Mouse (Mus musculus): Measurements from ENCODE around the gene Abo.
"Not testable (repeated sequence)": the region's sequence is repeated elsewhere in the genome, so short reads cannot be mapped to it uniquely, and the experiment has no call there.

Gene Abo

DNA sequence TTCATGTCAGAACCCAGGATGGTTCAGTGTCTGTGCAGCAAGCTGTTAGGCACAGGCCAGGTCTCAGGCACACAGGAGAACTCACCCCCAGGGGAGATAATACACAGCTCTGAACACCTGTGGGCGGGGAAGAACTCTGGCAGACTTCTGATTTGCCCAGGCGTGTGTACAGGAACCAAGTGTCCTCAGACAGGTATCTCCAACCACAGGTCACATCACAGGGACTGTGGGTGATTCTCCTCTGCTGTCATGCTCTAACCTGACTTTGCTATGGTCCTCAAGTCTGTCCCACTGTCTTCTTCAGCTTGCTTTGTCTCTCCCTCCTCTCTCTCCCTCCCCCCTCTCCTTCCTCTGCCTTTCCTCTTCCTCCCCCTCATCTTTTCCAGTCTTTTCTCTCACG is at the start of gene Abo:
Gene Abo, minus strand, starts transcription at position 101 of the 400 bp plus-strand sequence.
- no peak for DNase-seq (ENCODE audit: low spot score)

DNA sequence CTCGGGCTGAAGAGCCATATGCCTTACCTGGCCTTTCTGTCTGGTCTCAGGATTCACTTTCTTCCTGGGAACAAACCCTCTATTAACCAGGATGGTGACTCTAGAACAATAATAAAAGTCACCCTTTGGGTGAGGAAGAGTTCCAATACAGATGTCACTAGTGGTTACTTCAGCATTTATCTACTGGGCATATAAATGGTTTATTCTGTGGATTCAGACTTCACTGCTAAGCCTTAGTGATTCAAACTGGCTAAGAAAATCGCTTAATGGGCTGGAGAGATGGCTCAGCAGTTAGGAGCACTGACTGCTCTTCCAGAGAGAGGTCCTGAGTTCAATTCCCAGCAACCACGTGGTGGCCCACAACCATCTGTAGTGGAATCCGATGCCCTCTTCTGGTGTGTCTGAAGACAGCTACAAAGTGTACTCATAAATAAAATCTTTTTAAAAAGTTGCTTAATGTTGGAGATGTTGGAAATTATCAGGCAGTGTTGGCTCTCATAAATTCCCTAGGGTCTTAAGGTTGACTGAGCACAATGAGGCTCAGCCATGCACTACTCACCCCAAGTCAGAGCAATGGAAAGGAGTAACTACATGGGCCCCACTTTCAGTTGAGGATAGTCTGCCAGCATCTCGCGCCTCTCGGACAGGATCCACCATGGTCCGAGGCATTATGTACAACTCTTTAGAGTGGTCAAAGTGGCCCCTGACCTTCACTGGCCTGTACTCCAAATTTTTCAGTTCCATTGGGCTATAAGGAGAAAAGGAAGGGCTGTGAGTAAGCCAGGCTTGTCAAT is 49.6 kb upstream of the Abo start:
- DNase-seq (ENCODE audit: low spot score) = no peak

GRCm38 (mm10) chr2:26913416-26914147 is 48.8 kb upstream of the Abo start:
- no peak for DNase-seq (ENCODE audit: low spot score)

GRCm38 (mm10) chr2:26912253-26912770 is 47.5 kb upstream of the Abo start:
- no peak for DNase-seq (ENCODE audit: low spot score)

GRCm38 (mm10) chr2:26910994-26911765 is 46.4 kb upstream of the Abo start:
- DNase-seq (ENCODE audit: low spot score) = no peak

GRCm38 (mm10) chr2:26910124-26910993 is 45.6 kb upstream of the Abo start, which contains the start of the genes Med22 and Rpl7a:
Gene Med22 (minus strand): TSS chr2:26910677.
Gene Rpl7a (plus strand): TSS chr2:26910764.
- peak; percentile 99 for DNase-seq (ENCODE audit: low spot score)

DNA sequence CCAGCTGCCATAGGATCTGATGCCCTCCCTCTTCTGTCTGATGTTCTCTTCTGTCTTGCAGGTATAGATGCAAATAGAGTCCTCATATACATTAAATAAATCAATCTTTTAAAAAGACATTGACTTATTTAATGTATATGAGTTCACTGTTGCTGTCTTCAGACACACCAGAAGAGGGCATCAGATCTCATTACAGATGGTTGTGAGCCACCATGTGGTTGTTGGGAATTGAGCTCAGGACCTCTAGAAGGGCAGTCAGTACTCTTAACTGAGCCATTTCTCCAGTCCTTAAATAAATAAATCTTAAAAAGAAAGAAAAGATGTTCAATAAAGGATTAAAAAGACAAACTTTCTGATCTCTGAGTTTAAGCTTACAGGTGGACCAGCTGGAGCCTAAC is 44.6 kb upstream of the Abo start:
- DNase-seq (ENCODE audit: low spot score) = no peak

- no peak for DNase-seq (ENCODE audit: low spot score)
These were observed 44.1 kb upstream of the Abo start for GRCm38 (mm10) chr2:26908710-26909386.

DNA sequence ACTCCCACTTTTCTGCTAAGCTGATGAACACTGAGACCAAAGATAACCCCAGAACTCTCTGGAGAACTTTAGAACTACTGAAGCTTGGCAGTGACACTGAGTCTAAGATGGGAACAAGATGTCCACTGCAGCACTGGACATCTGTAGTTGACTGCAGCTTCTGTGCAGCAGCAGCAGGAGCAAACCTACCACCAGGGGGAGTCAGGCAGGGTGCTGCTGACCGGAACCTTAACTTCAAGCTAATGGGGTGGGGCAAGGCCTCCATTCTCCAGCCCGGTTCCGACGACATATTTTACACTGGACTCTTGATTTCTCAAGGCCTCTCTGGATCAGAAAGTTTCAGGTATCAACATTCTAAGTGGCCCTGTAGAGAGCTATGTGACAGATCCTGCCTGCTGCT is 42.3 kb upstream of the Abo start:
- DNase-seq (ENCODE audit: low spot score) = no peak

DNA sequence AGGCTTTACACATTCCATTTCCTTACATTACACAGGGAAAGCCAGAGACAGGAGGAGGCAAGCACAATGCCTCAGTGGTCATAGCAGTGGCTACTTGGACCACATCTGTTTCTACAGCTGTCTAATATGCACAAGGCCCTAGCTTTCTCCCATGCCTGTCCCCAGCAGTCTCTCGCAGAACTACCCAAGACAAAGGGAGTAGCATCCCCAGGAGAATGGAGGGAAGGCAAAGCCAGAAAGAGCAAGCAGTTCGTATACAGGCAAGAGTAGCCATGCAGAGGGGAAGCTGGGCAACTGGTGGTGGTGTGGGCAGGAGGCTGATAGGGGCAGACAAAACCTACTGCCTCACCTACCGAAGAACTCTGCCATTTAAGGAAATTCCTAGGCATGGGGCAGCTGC is 41.7 kb upstream of the Abo start:
- no peak for DNase-seq (ENCODE audit: low spot score)

DNA sequence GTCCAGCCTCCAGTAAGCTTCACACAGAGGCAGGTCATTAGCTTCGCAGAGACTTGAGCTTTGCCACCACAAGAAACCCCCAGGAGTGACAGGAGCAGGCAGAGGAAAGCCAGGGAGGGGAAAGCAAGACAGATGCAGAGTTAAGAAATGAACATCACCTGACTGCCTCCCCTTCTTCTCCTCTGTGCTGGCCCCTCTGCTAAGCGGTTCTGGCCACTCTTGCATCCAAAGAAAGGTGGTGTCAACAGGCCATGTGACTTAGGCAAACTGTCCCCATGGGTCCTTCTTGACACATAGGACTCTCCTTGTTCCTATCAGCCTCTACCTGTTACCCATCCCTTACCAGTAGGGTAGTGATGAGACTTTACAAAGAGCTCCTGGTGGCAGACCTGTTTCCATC is 41.2 kb upstream of the Abo start:
- DNase-seq (ENCODE audit: low spot score) = no peak

DNA sequence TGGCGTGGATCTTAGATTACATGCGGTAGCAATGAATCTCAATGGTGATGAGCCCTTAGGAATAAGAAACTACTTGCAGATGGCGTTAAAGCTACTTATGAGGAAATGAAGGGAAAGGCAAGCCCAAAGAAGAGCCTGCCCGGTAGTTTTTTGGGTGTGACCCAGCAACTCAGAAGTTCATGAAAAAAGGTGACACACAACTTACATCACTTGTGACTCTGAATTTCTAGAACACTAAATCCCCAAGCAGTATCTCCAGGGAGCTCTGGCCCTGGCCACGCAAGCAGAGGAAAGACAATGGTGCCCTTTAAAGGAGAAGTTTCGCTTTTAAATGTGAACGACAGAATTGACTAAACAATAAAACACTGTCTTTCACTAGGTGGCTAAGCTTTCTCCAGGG is 38.5 kb upstream of the Abo start:
- no peak for DNase-seq (ENCODE audit: low spot score)

DNA sequence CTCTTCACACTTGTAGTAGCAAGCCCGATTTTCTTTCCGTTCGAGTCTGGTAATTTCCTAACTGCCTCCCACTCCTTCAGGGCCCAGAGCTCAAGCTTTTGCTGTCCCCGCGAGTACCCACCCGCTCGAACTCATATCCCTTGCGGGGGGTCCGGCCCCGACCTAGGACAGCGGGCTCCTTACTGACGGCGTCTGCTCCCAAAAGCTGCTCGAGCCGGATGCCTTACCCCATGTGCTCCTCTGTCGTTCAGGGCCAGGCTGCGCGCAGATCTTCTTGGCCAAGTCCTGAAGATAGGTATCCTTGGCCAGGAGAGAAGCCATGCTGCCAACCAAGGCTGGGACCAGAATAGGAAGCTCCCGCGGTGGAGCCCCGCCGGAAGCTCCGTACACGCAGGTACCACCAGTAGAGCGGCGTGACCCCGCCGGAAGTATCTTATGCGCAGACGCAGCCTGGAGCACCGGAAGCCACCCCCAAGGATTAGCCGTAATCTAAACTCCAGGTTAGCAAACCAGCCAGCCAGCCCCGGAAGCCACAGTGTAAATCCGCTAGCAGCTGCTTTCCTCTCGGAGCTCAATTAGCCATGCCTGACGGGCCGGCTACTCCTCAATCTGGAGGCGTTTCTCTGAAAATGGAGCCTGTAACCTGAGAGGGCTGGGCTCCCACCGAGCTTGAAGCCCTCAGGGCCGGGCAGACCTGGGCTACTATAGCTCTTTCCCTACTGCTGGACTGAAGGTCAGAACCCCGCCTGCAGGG is 37.9 kb upstream of the Abo start, which contains the start of gene Surf6:
Gene Surf6, minus strand, starts transcription at position 413 of the 754 bp plus-strand sequence.
- DNase-seq (ENCODE audit: low spot score) = peak; percentile 92

- DNase-seq (ENCODE audit: low spot score) = no peak
These were observed 37.1 kb upstream of the Abo start for GRCm38 (mm10) chr2:26901834-26902400.

- DNase-seq (ENCODE audit: low spot score) = no peak
These were observed 36.0 kb upstream of the Abo start for GRCm38 (mm10) chr2:26900731-26901130.

DNA sequence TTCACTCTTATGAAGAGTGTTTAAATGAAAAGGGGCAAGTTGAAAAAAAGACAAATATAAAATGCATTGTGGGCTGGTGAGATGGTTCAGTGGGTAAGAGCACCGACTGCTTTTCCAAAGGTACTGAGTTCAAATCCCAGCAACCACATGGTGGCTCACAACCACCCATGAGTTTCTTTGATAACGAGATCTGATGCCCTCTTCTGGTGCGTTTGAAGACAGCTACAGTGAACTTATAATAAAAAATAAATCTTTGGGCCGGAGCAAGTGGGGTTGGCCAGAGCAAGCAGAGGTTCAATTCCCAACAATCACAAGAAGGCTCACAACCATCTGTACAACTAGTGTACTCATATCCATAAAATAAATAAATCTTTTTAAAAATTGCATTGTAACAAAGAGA is 31.1 kb upstream of the Abo start:
- no peak for DNase-seq (ENCODE audit: low spot score)

DNA sequence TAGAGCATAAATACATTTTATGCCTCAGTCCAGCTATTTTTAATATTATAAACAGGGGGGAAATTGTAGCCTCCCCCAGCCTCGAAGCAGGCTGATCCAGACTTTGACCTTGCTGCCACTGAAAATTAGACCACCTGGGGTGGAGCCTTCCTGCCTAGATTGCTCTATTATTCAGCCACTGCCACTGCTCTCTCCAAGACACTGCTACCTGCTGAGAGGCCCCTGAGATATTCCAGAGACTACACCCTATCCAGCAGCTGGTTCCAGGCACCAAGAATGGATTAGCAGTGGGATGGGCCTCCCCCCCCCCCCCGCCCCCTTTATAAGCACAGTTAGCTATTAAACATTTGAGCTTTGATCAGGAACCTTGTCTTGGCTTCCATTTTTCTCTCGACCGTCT is 21.4 kb upstream of the Abo start:
- DNase-seq (ENCODE audit: low spot score) = not testable (repeated sequence)

DNA sequence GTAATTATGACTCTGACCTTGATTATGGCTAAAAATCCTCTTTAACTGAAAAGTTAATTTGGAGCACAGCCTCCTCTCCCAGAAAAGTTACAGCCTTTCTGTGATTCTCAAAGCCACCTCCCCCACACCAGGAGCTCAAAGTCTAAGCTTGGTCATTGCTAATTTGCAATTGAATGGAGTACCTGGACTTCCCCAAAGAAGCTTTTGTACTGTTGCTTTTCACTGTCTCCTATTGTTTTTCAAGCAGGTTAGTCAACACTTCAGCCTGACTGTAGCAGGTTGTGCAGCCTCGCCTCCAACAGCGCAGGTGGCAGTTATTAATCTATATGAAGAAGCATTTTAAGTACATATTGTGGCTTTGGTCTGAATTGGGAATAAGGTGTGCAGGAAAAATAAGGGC is 20.8 kb upstream of the Abo start:
- DNase-seq (ENCODE audit: low spot score) = not testable (repeated sequence)

- DNase-seq (ENCODE audit: low spot score) = no peak
These were observed 13.8 kb upstream of the Abo start for GRCm38 (mm10) chr2:26878571-26878970.

GRCm38 (mm10) chr2:26870666-26871065 is 5.9 kb upstream of the Abo start:
- DNase-seq (ENCODE audit: low spot score) = no peak

Data from c-Kit-positive CD71-positive TER-119-positive erythroid progenitor cells, embryonic 14.5 days (primary cell).